Mouse (Mus musculus): ENCODE data around the gene Slc25a19. TPM values are rescaled to one million over a fixed set of nuclear protein-coding genes. Genes with fewer than 3 reads are reported as not detected.
"Not testable (repeated sequence)": the region's sequence is repeated elsewhere in the genome, so short reads cannot be mapped to it uniquely, and the experiment has no call there.

Slc25a19 gene
- polyA plus RNA-seq, 1 experiment from 2014 or later, result 23.7 TPM

- no peaks in the 10 kb centered on the region for H3K9me3 ChIP-seq
- 96% methylated on average over 3 of the region's 3 CpGs for WGBS
- peaks cover 81% of the 10 kb centered on the region for H3K36me3 ChIP-seq
- H3K27me3 ChIP-seq (ENCODE audit: insufficient read depth, poor library complexity, severe bottlenecking), result no peaks in the 10 kb centered on the region
- peaks cover 5% of the 10 kb centered on the region; the same call in 1 of the 2 replicates for H3K4me1 ChIP-seq (replicated peaks)
- no peak overlapping the region for H3K4me3 ChIP-seq
- no peak for DNase-seq (ENCODE audit: low spot score)
- H3K27ac ChIP-seq, result no peak overlapping the region
Observed at GRCm38 (mm10) chr11:115651680-115652079, 23.6 kb upstream of the Slc25a19 start.

DNA sequence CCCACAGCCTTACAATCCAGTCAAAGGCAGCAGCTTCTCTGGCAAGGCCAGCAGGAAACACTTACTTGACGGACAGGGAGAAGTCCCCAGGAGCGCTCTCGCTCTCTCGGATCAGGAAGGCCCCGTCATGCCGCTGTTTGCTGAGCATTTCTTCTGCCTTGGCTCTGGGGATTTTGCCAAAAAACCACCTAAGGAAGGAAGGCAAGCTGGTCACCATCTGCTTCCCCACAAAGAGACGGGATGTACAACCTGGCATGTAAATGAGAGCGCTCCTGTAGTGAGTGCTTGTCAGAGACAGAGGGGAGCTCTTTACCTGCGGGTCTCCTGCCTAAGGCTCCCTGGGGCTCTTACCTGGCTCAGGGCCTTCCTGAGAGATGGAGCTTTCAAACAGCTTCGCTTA lies 21.6 kb upstream of the Slc25a19 start:
- H3K27me3 ChIP-seq (ENCODE audit: insufficient read depth, poor library complexity, severe bottlenecking), result no peaks in the 10 kb centered on the region
- H3K27ac ChIP-seq, result no peak overlapping the region
- H3K4me3 ChIP-seq, result no peak overlapping the region
- peaks cover 90% of the 10 kb centered on the region for H3K36me3 ChIP-seq
- H3K9me3 ChIP-seq, result no peaks in the 10 kb centered on the region
- DNase-seq (ENCODE audit: low spot score), result no peak
- 65% methylated on average over 10 of the region's 10 CpGs for WGBS
- H3K4me1 ChIP-seq (replicated peaks), result peaks cover 5% of the 10 kb centered on the region; the same call in 1 of the 2 replicates

DNA sequence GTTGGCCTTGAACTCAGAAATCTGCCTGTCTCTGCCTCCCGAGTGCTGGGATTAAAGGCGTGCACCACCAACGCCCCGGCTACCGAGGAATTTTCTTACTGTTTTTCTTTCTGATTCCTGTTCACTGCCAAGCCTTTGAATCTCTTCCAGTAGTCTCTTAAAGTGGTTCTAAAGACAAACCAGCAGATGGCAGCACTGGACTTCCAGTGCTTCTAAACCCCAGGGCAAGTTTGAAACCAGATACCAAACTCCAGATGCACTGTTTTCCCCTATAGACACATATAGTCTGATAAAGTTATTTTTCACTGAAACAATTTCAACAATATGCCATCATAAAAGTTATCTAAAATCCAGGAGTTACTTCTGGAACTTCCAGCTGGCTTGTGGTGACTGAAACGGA lies 19.4 kb upstream of the Slc25a19 start:
- no peaks in the 10 kb centered on the region for H3K27me3 ChIP-seq (ENCODE audit: insufficient read depth, poor library complexity, severe bottlenecking)
- peaks cover 88% of the 10 kb centered on the region for H3K36me3 ChIP-seq
- H3K9me3 ChIP-seq, result no peaks in the 10 kb centered on the region
- no peak overlapping the region for H3K4me3 ChIP-seq
- 70% methylated on average over 6 of the region's 6 CpGs for WGBS
- no peak for DNase-seq (ENCODE audit: low spot score)
- peaks cover 5% of the 10 kb centered on the region; the same call in 1 of the 2 replicates for H3K4me1 ChIP-seq (replicated peaks)
- no peak overlapping the region for H3K27ac ChIP-seq

DNA sequence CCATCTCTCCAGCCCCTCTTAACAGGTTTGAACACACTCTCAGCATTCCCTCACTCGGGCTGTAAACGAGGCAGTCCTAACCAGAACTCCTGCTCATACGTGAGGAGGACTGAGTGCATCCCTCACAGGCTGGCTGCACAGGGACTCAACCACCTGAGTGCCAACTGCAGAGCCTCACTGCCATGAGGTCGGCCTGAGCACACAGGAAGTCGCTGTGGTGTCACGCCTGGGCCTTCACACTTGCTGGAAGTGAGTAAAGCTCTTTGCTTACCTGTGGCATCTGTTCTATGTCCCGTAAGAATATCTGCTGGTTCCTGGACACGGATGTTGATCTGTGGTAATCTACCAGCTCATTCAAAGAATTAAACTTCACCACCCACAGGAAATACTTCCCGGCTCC lies 18.3 kb upstream of the Slc25a19 start:
- Histone ChIP-seq H3K9me3 (no peaks in the 10 kb centered on the region), H3K4me3 (no peak overlapping the region), H3K4me1 (replicated peaks) (peaks cover 9% of the 10 kb centered on the region), H3K27me3 (ENCODE audit: insufficient read depth, poor library complexity, severe bottlenecking) (no peaks in the 10 kb centered on the region), H3K27ac (no peak overlapping the region), H3K36me3 (peaks cover 82% of the 10 kb centered on the region)
- WGBS, result 93% methylated on average over 9 of the region's 9 CpGs
- DNase-seq (ENCODE audit: low spot score), result no peak

DNA sequence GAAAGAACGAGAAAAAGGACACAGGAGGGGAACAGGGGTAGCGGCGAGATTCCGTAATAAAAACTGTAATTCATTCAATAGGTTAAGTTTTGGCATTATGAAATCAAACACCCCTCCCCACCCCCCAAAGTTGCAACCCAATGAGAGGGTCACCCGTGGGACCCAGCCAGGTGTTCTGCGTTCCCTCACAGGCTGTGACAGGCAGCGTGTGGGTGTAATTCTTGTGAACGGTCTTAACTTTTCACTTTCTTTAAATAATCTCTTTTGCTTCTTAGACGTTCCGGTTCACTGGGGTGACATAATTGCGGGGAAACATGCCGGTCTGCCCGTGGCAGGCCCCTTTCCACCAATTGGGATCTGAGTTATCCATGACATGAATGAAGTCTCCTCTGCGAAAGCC lies 17.4 kb upstream of the Slc25a19 start:
- H3K4me1 ChIP-seq (replicated peaks), result peaks cover 16% of the 10 kb centered on the region
- not testable (repeated sequence) for H3K27ac ChIP-seq; DNase-seq (ENCODE audit: low spot score); H3K9me3 ChIP-seq; H3K27me3 ChIP-seq (ENCODE audit: insufficient read depth, poor library complexity, severe bottlenecking); H3K4me3 ChIP-seq
- WGBS, result 97% methylated on average over 14 of the region's 14 CpGs
- peaks cover 73% of the 10 kb centered on the region for H3K36me3 ChIP-seq

DNA sequence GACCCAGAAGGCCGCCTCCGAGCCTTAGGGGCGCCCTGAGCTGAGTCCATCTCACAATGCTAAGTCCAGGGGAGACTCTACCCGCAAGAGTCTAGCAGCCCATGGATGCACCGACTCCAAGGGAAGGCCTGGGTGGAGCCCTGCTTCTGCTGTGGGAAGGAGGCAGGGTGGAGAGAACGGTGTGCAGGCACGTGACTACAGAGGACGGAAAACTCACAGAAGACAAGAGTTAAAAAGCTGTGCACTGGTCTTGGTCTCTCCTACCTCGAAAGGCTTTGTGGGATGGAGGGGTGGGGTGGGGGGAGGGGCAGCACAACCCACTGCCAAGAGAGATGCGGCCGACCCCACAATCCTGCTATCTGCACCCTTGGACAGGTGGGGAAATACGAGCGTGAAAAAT lies 16.2 kb upstream of the Slc25a19 start:
- Histone ChIP-seq H3K36me3 (peaks cover 63% of the 10 kb centered on the region), H3K9me3 (no peaks in the 10 kb centered on the region), H3K27ac (no peak overlapping the region), H3K27me3 (ENCODE audit: insufficient read depth, poor library complexity, severe bottlenecking) (no peaks in the 10 kb centered on the region), H3K4me1 (replicated peaks) (peaks cover 11% of the 10 kb centered on the region; the same call in 1 of the 2 replicates), H3K4me3 (no peak overlapping the region)
- WGBS, result 95% methylated on average over 13 of the region's 13 CpGs
- no peak for DNase-seq (ENCODE audit: low spot score)

DNA sequence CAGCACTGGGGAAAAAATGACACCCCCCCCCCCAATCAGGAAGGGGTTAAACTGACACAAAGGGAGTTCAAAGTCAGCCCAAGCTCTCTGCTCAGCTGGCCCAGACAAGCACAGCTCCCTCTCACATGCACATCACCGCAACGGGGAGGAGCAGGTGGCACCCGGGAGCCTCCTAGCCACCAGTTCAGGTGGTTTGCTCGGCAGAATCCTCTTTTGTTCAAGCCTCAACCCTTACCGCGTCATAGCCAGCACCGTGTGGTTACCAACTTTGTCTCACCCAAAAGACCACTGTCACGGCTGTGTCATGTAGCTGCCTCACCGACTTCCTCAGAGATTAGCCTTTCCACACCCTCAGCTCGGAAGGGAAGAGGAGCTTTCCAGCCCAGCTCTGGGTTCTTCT lies 15.2 kb upstream of the Slc25a19 start:
- Histone ChIP-seq H3K4me1 (replicated peaks) (peaks cover 15% of the 10 kb centered on the region; the same call in 1 of the 2 replicates), H3K4me3 (no peak overlapping the region), H3K36me3 (peaks cover 53% of the 10 kb centered on the region), H3K27me3 (ENCODE audit: insufficient read depth, poor library complexity, severe bottlenecking) (no peaks in the 10 kb centered on the region), H3K9me3 (no peaks in the 10 kb centered on the region), H3K27ac (no peak overlapping the region)
- 76% methylated on average over 10 of the region's 10 CpGs for WGBS
- DNase-seq (ENCODE audit: low spot score), result no peak

- no peak overlapping the region for H3K27ac ChIP-seq
- WGBS, result 97% methylated on average over 2 of the region's 2 CpGs
- H3K9me3 ChIP-seq, result no peaks in the 10 kb centered on the region
- no peak for DNase-seq (ENCODE audit: low spot score)
- H3K4me1 ChIP-seq (replicated peaks), result peaks cover 15% of the 10 kb centered on the region; the same call in 1 of the 2 replicates
- H3K4me3 ChIP-seq, result no peak overlapping the region
- H3K36me3 ChIP-seq, result peaks cover 47% of the 10 kb centered on the region
- no peaks in the 10 kb centered on the region for H3K27me3 ChIP-seq (ENCODE audit: insufficient read depth, poor library complexity, severe bottlenecking)
Observed at GRCm38 (mm10) chr11:115642705-115643104, 14.6 kb upstream of the Slc25a19 start.

DNA sequence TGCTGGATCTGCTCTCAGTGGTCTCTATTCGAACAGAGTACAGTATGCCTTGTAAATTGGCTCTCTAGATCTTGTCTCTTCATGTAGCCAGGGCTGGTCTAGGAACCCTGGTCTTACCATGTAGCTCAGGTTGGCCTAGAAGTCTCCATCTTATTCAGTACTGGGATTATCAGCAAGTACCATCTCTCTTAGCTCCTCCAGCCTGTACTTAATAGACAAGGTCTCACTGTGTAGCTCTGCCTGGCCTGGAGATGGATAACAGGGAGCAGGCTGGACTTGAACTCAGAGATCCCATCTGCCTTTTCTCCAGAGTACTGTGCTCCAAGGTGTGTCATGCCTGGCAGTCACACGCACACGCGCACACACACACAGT lies 13.6 kb upstream of the Slc25a19 start:
- Histone ChIP-seq H3K27me3 (ENCODE audit: insufficient read depth, poor library complexity, severe bottlenecking) (no peaks in the 10 kb centered on the region), H3K9me3 (no peaks in the 10 kb centered on the region), H3K27ac (no peak overlapping the region), H3K4me1 (replicated peaks) (peaks cover 15% of the 10 kb centered on the region; the same call in 1 of the 2 replicates), H3K36me3 (peaks cover 38% of the 10 kb centered on the region), H3K4me3 (no peak overlapping the region)
- 83% methylated on average over 4 of the region's 4 CpGs for whole genome bisulfite sequencing
- no peak for DNase-seq (ENCODE audit: low spot score)

DNA sequence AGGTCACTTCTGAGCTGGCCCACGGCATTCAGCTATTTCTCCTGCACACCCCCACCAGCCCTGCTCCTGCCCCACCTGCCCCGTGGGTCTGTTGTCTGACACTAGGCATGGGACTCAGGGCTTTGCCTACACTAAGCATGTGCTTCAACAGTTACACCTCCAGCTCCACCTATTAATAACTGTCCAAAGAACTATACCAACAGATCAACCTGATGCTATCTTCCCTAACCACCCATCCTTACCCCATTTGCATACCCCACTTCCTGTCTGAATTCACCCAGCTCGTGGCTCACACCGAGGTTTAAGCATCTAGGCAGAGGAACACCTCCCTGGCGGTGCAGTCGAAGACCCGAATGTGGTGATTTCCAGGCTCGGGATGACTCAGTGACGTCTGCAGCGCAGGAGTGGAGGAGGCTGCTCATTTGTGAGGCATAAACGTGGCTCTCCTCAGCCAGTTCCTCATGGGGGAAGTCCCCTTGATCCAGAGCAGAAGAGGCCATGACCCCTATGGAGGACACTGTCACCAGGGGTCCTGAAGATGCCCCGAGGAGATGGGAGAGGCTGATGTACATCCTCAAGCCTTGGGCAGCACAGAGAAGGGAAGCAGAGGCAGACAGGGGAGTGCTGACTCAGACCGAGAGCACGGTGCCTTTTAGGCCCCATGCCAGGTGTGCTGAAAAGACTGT lies 13.0 kb upstream of the Slc25a19 start:
- Histone ChIP-seq H3K4me1 (replicated peaks) (peaks cover 15% of the 10 kb centered on the region; the same call in 1 of the 2 replicates), H3K9me3 (no peaks in the 10 kb centered on the region), H3K27ac (peak overlapping the region; percentile 12; the same call in 1 of the 2 replicates), H3K4me3 (no peak overlapping the region), H3K27me3 (ENCODE audit: insufficient read depth, poor library complexity, severe bottlenecking) (no peaks in the 10 kb centered on the region), H3K36me3 (peaks cover 33% of the 10 kb centered on the region)
- no peak for DNase-seq (ENCODE audit: low spot score)
- 56% methylated on average over 14 of the region's 14 CpGs for WGBS

DNA sequence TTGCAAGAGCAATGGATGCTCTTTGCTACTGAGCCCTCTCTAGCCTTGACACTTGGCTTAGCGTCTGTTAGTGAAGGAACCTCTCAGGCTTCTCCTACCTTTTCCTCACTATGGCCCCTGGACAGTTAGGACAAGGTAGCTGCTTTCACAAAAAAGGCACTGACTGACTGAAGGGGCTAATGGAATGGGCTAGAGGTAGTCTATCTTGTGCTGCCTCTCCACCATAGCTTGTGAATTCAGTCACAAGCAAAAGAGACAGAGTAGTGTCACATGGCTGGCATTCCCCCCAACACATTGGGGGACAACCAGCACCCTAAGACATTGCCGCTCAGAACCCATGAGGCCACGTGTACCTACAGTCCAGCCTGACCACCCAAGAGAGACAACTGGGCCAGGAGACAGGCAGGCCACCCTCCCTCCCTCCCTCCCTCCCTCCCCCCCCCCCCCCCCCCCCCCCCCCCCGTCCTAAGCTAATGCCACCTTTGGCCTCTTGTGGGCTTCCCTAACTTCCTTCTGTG lies 12.3 kb upstream of the Slc25a19 start:
- H3K36me3 ChIP-seq, result peaks cover 26% of the 10 kb centered on the region
- H3K27ac ChIP-seq, result no peak overlapping the region
- 83% methylated on average over 3 of the region's 4 CpGs for WGBS
- no peaks in the 10 kb centered on the region for H3K27me3 ChIP-seq (ENCODE audit: insufficient read depth, poor library complexity, severe bottlenecking)
- no peak for DNase-seq (ENCODE audit: low spot score)
- no peaks in the 10 kb centered on the region for H3K9me3 ChIP-seq
- H3K4me3 ChIP-seq, result no peak overlapping the region
- H3K4me1 ChIP-seq (replicated peaks), result peaks cover 15% of the 10 kb centered on the region; the same call in 1 of the 2 replicates

DNA sequence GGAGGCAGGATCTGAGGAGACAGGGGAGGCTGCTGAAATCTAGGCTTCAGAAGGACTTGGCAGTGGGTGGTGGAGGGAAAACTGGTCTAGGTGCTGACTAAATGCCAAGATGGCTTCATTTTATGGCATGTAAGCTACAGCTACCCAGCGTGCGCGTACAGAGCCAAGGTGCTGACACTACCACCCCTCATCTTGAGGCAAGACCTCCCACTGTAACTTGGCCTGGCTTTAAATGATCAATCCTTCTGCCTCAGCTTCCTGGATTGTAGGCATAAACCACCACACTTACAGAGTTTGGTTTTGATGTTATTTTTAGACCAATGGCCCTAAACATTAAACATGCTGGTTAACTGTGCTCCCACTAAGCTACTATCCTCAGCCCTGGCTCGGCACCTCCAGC lies 11.4 kb upstream of the Slc25a19 start:
- H3K9me3 ChIP-seq, result no peaks in the 10 kb centered on the region
- H3K36me3 ChIP-seq, result peaks cover 19% of the 10 kb centered on the region
- 90% methylated on average over 4 of the region's 4 CpGs for WGBS
- no peak overlapping the region for H3K27ac ChIP-seq
- H3K4me3 ChIP-seq, result no peak overlapping the region
- H3K4me1 ChIP-seq (replicated peaks), result peaks cover 15% of the 10 kb centered on the region; the same call in 1 of the 2 replicates
- no peak for DNase-seq (ENCODE audit: low spot score)
- H3K27me3 ChIP-seq (ENCODE audit: insufficient read depth, poor library complexity, severe bottlenecking), result no peaks in the 10 kb centered on the region

DNA sequence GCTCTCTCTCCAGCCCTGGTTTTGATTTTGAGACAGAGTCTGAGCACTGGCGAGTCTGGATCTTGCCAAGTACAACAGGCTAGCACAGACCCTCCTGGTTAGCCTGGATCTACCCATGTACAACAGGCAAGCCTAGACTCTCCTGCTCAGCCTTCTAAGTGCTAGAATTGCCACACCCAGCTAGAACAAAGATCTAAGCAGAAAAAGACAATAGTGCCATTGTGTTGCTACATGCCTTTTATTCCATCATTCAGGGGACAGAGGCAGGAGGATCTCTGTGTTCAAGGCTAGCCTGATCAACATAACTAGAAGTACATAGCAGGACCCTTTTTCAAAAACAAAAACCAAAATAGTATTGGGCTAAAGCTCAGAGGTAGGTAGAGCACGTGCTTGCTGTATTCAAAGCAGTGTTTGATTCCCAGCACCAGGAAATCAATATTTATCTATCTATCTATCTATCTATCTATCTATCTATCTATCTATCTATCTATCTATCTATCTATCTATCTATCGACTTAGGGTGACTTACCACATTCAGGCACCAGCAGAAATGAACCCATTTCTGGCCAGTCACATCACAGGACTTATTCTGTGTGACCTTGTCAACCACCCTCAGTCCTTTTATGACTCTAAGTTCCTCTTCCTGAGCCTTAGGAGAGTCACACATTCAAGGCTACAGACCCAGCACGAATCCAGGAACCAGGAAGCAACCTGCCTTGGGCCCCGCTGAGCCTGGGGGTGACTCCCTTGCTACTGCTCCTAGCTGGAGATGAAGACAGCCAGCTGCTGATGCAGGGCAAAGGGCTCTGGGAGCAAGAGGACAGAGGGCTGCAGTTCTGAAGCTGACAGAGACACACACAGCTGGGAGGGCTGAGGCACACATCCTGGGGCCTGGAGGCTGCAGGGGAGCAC lies 10.7 kb upstream of the Slc25a19 start:
- H3K4me3 ChIP-seq, result no peak overlapping the region
- 0 out of 2 replicates have a peak overlapping the region, but pooled peaks have one; percentile 8 for H3K27ac ChIP-seq
- peaks cover 18% of the 10 kb centered on the region; the same call in 1 of the 2 replicates for H3K4me1 ChIP-seq (replicated peaks)
- peaks cover 11% of the 10 kb centered on the region for H3K36me3 ChIP-seq
- no peaks in the 10 kb centered on the region for H3K9me3 ChIP-seq
- H3K27me3 ChIP-seq (ENCODE audit: insufficient read depth, poor library complexity, severe bottlenecking), result no peaks in the 10 kb centered on the region
- WGBS, result 75% methylated on average over 5 of the region's 5 CpGs
- DNase-seq (ENCODE audit: low spot score), result no peak

Data from hindbrain, embryonic 10.5 days (tissue).